Mouse (Mus musculus): ENCODE measurements around the gene Adar.

GRCm38 (mm10) chr3:89686031-89686430 is 28.8 kb upstream of the Adar start:
- TF ChIP-seq CTCF (IDR thresholded peaks at IDR 0.05; ENCODE audit: low read depth, low read length) (no peak), GATA1 (IDR thresholded peaks at IDR 0.05; ENCODE audit: borderline replicate concordance, low read length) (no peak), TAL1 (conservative IDR thresholded peaks at IDR 0.05; ENCODE audit: low read depth, low read length) (no peak), POLR2AphosphoS5 (IDR thresholded peaks at IDR 0.05; ENCODE audit: insufficient replicate concordance, low read depth, low read length) (no peak)

Measured in G1E (cell line).